Mouse (Mus musculus): ENCODE measurements around the gene Mcoln3. TPM values are rescaled to one million over a fixed set of nuclear protein-coding genes. Genes with fewer than 3 reads are reported as not detected.

Mcoln3 gene
- polyA plus RNA-seq, 1 experiment: not detected

GRCm38 (mm10) chr3:146102049-146102448 is 15.2 kb upstream of the Mcoln3 start:
- no peak overlapping the region for H3ac ChIP-seq (ENCODE audit: control insufficient read depth, insufficient read length)
- H3K79me2 ChIP-seq (ENCODE audit: control insufficient read depth, insufficient read depth): no peaks in the 10 kb centered on the region
- no peak overlapping the region for H3K4me3 ChIP-seq
- H3K36me3 ChIP-seq (ENCODE audit: control insufficient read depth, insufficient read depth): no peaks in the 10 kb centered on the region
- H3K4me2 ChIP-seq (ENCODE audit: low read depth): no peak overlapping the region
- H3K27me3 ChIP-seq (ENCODE audit: control insufficient read depth, insufficient read depth, insufficient read length): peaks cover 4% of the 10 kb centered on the region
- TF ChIP-seq E2F4 (IDR thresholded peaks at IDR 0.05; ENCODE audit: insufficient read depth): no peak
- no peak for TF ChIP-seq MYOD1 (IDR thresholded peaks at IDR 0.05; ENCODE audit: control insufficient read depth in 1 of 3, insufficient read length in 2 of 3, low read depth in 2 of 3)
- TF ChIP-seq REST (IDR thresholded peaks at IDR 0.05; ENCODE audit: insufficient read depth, insufficient read length): no peak
- TF ChIP-seq POLR2A (IDR thresholded peaks at IDR 0.05; ENCODE audit: insufficient read length, low read depth): no peak
- TF ChIP-seq CEBPB (IDR thresholded peaks at IDR 0.05; ENCODE audit: insufficient read depth, poor library complexity, severe bottlenecking): no peak
- TF ChIP-seq POLR2AphosphoS2 (IDR thresholded peaks at IDR 0.05; ENCODE audit: insufficient read length, low read depth): no peak
- TF ChIP-seq USF1 (IDR thresholded peaks at IDR 0.05; ENCODE audit: low read depth): no peak
- no peak for TF ChIP-seq MAX (IDR thresholded peaks at IDR 0.05; ENCODE audit: low read depth)
- no peak for TF ChIP-seq MYOG (IDR thresholded peaks at IDR 0.05; ENCODE audit: control insufficient read depth in 1 of 3, insufficient read depth in 1 of 3, insufficient read length in 2 of 3, low read depth in 2 of 3)
- TF ChIP-seq TCF12 (IDR thresholded peaks at IDR 0.05; ENCODE audit: insufficient read depth, poor library complexity, severe bottlenecking): no peak
- no peak for TF ChIP-seq SRF (IDR thresholded peaks at IDR 0.05; ENCODE audit: control insufficient read depth, insufficient read length, low read depth)
- TF ChIP-seq TCF3 (IDR thresholded peaks at IDR 0.05; ENCODE audit: insufficient read length, low read depth): no peak

- Histone ChIP-seq H3K4me3 (peak overlapping the region; percentile 16), H3ac (ENCODE audit: control insufficient read depth, insufficient read length) (no peak overlapping the region), H3K79me2 (ENCODE audit: control insufficient read depth, insufficient read depth) (no peaks in the 10 kb centered on the region), H3K36me3 (ENCODE audit: control insufficient read depth, insufficient read depth) (no peaks in the 10 kb centered on the region), H3K27me3 (ENCODE audit: control insufficient read depth, insufficient read depth, insufficient read length) (no peaks in the 10 kb centered on the region), H3K4me2 (ENCODE audit: low read depth) (peak overlapping the region; percentile 93)
- TF ChIP-seq CEBPB (IDR thresholded peaks at IDR 0.05; ENCODE audit: insufficient read depth, poor library complexity, severe bottlenecking): no peak
- TF ChIP-seq SRF (IDR thresholded peaks at IDR 0.05; ENCODE audit: control insufficient read depth, insufficient read length, low read depth): no peak
- no peak for TF ChIP-seq REST (IDR thresholded peaks at IDR 0.05; ENCODE audit: insufficient read depth, insufficient read length)
- TF ChIP-seq MYOD1 (IDR thresholded peaks at IDR 0.05; ENCODE audit: control insufficient read depth in 1 of 3, insufficient read length in 2 of 3, low read depth in 2 of 3): no peak
- no peak for TF ChIP-seq USF1 (IDR thresholded peaks at IDR 0.05; ENCODE audit: low read depth)
- no peak for TF ChIP-seq POLR2A (IDR thresholded peaks at IDR 0.05; ENCODE audit: insufficient read length, low read depth)
- no peak for TF ChIP-seq TCF12 (IDR thresholded peaks at IDR 0.05; ENCODE audit: insufficient read depth, poor library complexity, severe bottlenecking)
- TF ChIP-seq MYOG (IDR thresholded peaks at IDR 0.05; ENCODE audit: control insufficient read depth in 1 of 3, insufficient read depth in 1 of 3, insufficient read length in 2 of 3, low read depth in 2 of 3): no peak
- TF ChIP-seq E2F4 (IDR thresholded peaks at IDR 0.05; ENCODE audit: insufficient read depth): no peak
- TF ChIP-seq POLR2AphosphoS2 (IDR thresholded peaks at IDR 0.05; ENCODE audit: insufficient read length, low read depth): no peak
- no peak for TF ChIP-seq MAX (IDR thresholded peaks at IDR 0.05; ENCODE audit: low read depth)
- TF ChIP-seq TCF3 (IDR thresholded peaks at IDR 0.05; ENCODE audit: insufficient read length, low read depth): no peak
Observed at GRCm38 (mm10) chr3:146107116-146107849, 10.0 kb upstream of the Mcoln3 start.

- no peaks in the 10 kb centered on the region for H3K27me3 ChIP-seq (ENCODE audit: control insufficient read depth, insufficient read depth, insufficient read length)
- H3K36me3 ChIP-seq (ENCODE audit: control insufficient read depth, insufficient read depth): no peaks in the 10 kb centered on the region
- peak within 1 kb of the TSS; percentile 93 for H3K4me2 ChIP-seq (ENCODE audit: low read depth)
- H3ac ChIP-seq (ENCODE audit: control insufficient read depth, insufficient read length): no peak within 1 kb of the TSS
- no peak for TF ChIP-seq POLR2A (IDR thresholded peaks at IDR 0.05; ENCODE audit: insufficient read length, low read depth)
- TF ChIP-seq POLR2AphosphoS2 (IDR thresholded peaks at IDR 0.05; ENCODE audit: insufficient read length, low read depth): no peak
- TF ChIP-seq MYOD1 (IDR thresholded peaks at IDR 0.05; ENCODE audit: control insufficient read depth in 1 of 3, insufficient read length in 2 of 3, low read depth in 2 of 3): no peak
- no peaks in the 10 kb centered on the region for H3K79me2 ChIP-seq (ENCODE audit: control insufficient read depth, insufficient read depth)
- peak within 1 kb of the TSS; percentile 16 for H3K4me3 ChIP-seq
Observed at GRCm38 (mm10) chr3:146107921-146108571, 9.2 kb upstream of the Mcoln3 start, which contains the start of gene Wdr63. Gene Wdr63, minus strand, starts transcription at chr3:146108130.

- Histone ChIP-seq H3K27me3 (ENCODE audit: control insufficient read depth, insufficient read depth, insufficient read length) (no peaks in the 10 kb centered on the region), H3K79me2 (ENCODE audit: control insufficient read depth, insufficient read depth) (no peaks in the 10 kb centered on the region), H3K4me2 (ENCODE audit: low read depth) (no peak overlapping the region), H3ac (ENCODE audit: control insufficient read depth, insufficient read length) (no peak overlapping the region), H3K4me3 (no peak overlapping the region), H3K36me3 (ENCODE audit: control insufficient read depth, insufficient read depth) (no peaks in the 10 kb centered on the region)
- no peak for TF ChIP-seq REST (IDR thresholded peaks at IDR 0.05; ENCODE audit: insufficient read depth, insufficient read length)
- TF ChIP-seq POLR2A (IDR thresholded peaks at IDR 0.05; ENCODE audit: insufficient read length, low read depth): no peak
- TF ChIP-seq MYOD1 (IDR thresholded peaks at IDR 0.05; ENCODE audit: control insufficient read depth in 1 of 3, insufficient read length in 2 of 3, low read depth in 2 of 3): no peak
- no peak for TF ChIP-seq MAX (IDR thresholded peaks at IDR 0.05; ENCODE audit: low read depth)
- no peak for TF ChIP-seq POLR2AphosphoS2 (IDR thresholded peaks at IDR 0.05; ENCODE audit: insufficient read length, low read depth)
- TF ChIP-seq E2F4 (IDR thresholded peaks at IDR 0.05; ENCODE audit: insufficient read depth): no peak
- TF ChIP-seq TCF3 (IDR thresholded peaks at IDR 0.05; ENCODE audit: insufficient read length, low read depth): no peak
- TF ChIP-seq TCF12 (IDR thresholded peaks at IDR 0.05; ENCODE audit: insufficient read depth, poor library complexity, severe bottlenecking): no peak
- no peak for TF ChIP-seq USF1 (IDR thresholded peaks at IDR 0.05; ENCODE audit: low read depth)
- no peak for TF ChIP-seq CEBPB (IDR thresholded peaks at IDR 0.05; ENCODE audit: insufficient read depth, poor library complexity, severe bottlenecking)
- no peak for TF ChIP-seq MYOG (IDR thresholded peaks at IDR 0.05; ENCODE audit: control insufficient read depth in 1 of 3, insufficient read depth in 1 of 3, insufficient read length in 2 of 3, low read depth in 2 of 3)
- no peak for TF ChIP-seq SRF (IDR thresholded peaks at IDR 0.05; ENCODE audit: control insufficient read depth, insufficient read length, low read depth)
Observed at GRCm38 (mm10) chr3:146108945-146109344, 8.3 kb upstream of the Mcoln3 start.
